Mouse (Mus musculus) lung, adult 2 months (tissue): ENCODE results near the gene Glb1.

Experiments
- CTCF ChIP-seq: fragments of 200-500 bp; IDR thresholded peaks from 2 replicates; pipeline ENCODE4 v1.5.1; 2011; ENCODE audit warnings: mild to moderate bottlenecking, low read length, control low read depth; ENCODE audit not compliant: insufficient read depth
- POLR2A ChIP-seq: fragments of 200-500 bp; IDR thresholded peaks from 2 replicates; pipeline ENCODE4 v1.6.1; 2011; ENCODE audit warnings: low read depth, mild to moderate bottlenecking, control low read depth, low read length, borderline replicate concordance; ENCODE audit errors: extremely low read depth

- TF ChIP-seq CTCF (no peak), POLR2A (no peak)
Observed at GRCm38 (mm10) chr9:114427425-114427824, 26.5 kb downstream of the Glb1 start.
